Mouse (Mus musculus) forebrain, embryonic 13.5 days (tissue): ENCODE measurements at regions not wholly inside any gene's neighbourhood (a gene's known extent, or its start where the extent isn't known, plus 50 kb on each side); places are given as distances from the start of the nearest gene placed in this dataset.
A peak's percentile ranks its signal among the peaks of the same experiment; 100 is the strongest.

Experiments used
- ATAC-seq: fragments of 200-750 bp; cut with Nextera tagmentation; 2 replicates; pipeline ENCODE4 v1.8.0; 2017
- H3K27ac ChIP-seq: fragments of 300-500 bp; sonication (generic); 2 replicates; pipeline ENCODE4 v1.5.1; 2015; ENCODE audit warnings: inconsistent platforms, mild to moderate bottlenecking, moderate library complexity
- H3K27me3 ChIP-seq: fragments of 300-500 bp; sonication (generic); 2 replicates; pipeline ENCODE4 v1.6.1; 2015; ENCODE audit warnings: mild to moderate bottlenecking, inconsistent platforms
- H3K36me3 ChIP-seq: fragments of 300-500 bp; sonication (generic); 2 replicates; pipeline ENCODE4 v1.6.1; 2015; ENCODE audit warnings: mild to moderate bottlenecking, inconsistent platforms; ENCODE audit not compliant: poor library complexity, severe bottlenecking
- H3K4me1 ChIP-seq: fragments of 300-500 bp; sonication (generic); 2 replicates; pipeline ENCODE4 v1.6.1; 2015; ENCODE audit warnings: inconsistent platforms
- H3K4me2 ChIP-seq: fragments of 300-500 bp; sonication (generic); 2 replicates; pipeline ENCODE4 v1.6.1; 2015; ENCODE audit warnings: inconsistent platforms, mild to moderate bottlenecking, moderate library complexity
- H3K4me3 ChIP-seq: fragments of 300-500 bp; sonication (generic); 2 replicates; pipeline ENCODE4 v1.5.1; 2015; ENCODE audit warnings: mild to moderate bottlenecking, inconsistent platforms
- H3K9ac ChIP-seq: fragments of 300-500 bp; sonication (generic); 2 replicates; pipeline ENCODE4 v1.6.1; 2015; ENCODE audit warnings: mild to moderate bottlenecking, inconsistent platforms
- H3K9me3 ChIP-seq: fragments of 300-500 bp; sonication (generic); replicated peaks from 2 replicates; pipeline ENCODE4 v1.6.1; 2016; ENCODE audit warnings: inconsistent platforms
- WGBS: fragments of 180-500 bp; shearing (Covaris S2); methylation state at CpG from one replicate; pipeline ENCODE4 v1.1.7; 2015; 5-methylcytosine and 5-hydroxymethylcytosine counted together

- WGBS, result 89% methylated on average over 2 of the region's 2 CpGs
- H3K4me2 ChIP-seq, result no peak overlapping the region
- H3K27me3 ChIP-seq, result no peaks in the 10 kb centered on the region
- H3K9ac ChIP-seq, result no peak overlapping the region
- H3K36me3 ChIP-seq, result no peaks in the 10 kb centered on the region
- H3K27ac ChIP-seq, result no peak overlapping the region
- ATAC-seq, result no peak
- H3K4me3 ChIP-seq, result no peak overlapping the region
- H3K9me3 ChIP-seq, result no peaks in the 10 kb centered on the region
- no peaks in the 10 kb centered on the region for H3K4me1 ChIP-seq
Measured at GRCm38 (mm10) chr9:80961818-80962217, 496.5 kb upstream of the Impg1 start.

- H3K36me3 ChIP-seq, result no peaks in the 10 kb centered on the region
- peak; percentile 27; the same call in 1 of the 2 replicates for ATAC-seq
- H3K9ac ChIP-seq, result no peak overlapping the region
- H3K27me3 ChIP-seq, result no peaks in the 10 kb centered on the region
- no peak overlapping the region for H3K27ac ChIP-seq
- 72% methylated on average over 2 of the region's 2 CpGs for WGBS
- no peak overlapping the region for H3K4me3 ChIP-seq
- no peak overlapping the region for H3K4me2 ChIP-seq
- no peaks in the 10 kb centered on the region for H3K9me3 ChIP-seq
- H3K4me1 ChIP-seq, result no peaks in the 10 kb centered on the region
Measured at GRCm38 (mm10) chr9:80942991-80943390, 477.7 kb upstream of the Impg1 start.

- no peaks in the 10 kb centered on the region for H3K27me3 ChIP-seq
- no peak for ATAC-seq
- no peak overlapping the region for H3K4me3 ChIP-seq
- 46% methylated on average over 2 of the region's 2 CpGs for WGBS
- no peak overlapping the region for H3K27ac ChIP-seq
- no peaks in the 10 kb centered on the region for H3K36me3 ChIP-seq
- no peaks in the 10 kb centered on the region for H3K9me3 ChIP-seq
- no peak overlapping the region for H3K4me2 ChIP-seq
- no peaks in the 10 kb centered on the region for H3K4me1 ChIP-seq
- H3K9ac ChIP-seq, result no peak overlapping the region
Measured at GRCm38 (mm10) chr9:80941424-80941823, 476.1 kb upstream of the Impg1 start.

GRCm38 (mm10) chr9:80938238-80938637 lies 473.0 kb upstream of the Impg1 start:
- Histone ChIP-seq H3K4me2 (no peak overlapping the region), H3K27ac (no peak overlapping the region), H3K36me3 (no peaks in the 10 kb centered on the region), H3K4me1 (no peaks in the 10 kb centered on the region), H3K9ac (no peak overlapping the region), H3K27me3 (no peaks in the 10 kb centered on the region), H3K9me3 (no peaks in the 10 kb centered on the region), H3K4me3 (no peak overlapping the region)
- no peak for ATAC-seq

GRCm38 (mm10) chr9:80930628-80931027 lies 465.3 kb upstream of the Impg1 start:
- ATAC-seq, result no peak
- WGBS, result 83% methylated on average over 2 of the region's 2 CpGs
- Histone ChIP-seq H3K4me3 (no peak overlapping the region), H3K27ac (no peak overlapping the region), H3K36me3 (no peaks in the 10 kb centered on the region), H3K9ac (no peak overlapping the region), H3K27me3 (no peaks in the 10 kb centered on the region), H3K4me1 (no peaks in the 10 kb centered on the region), H3K4me2 (no peak overlapping the region), H3K9me3 (no peaks in the 10 kb centered on the region)

- ATAC-seq, result no peak
Measured at GRCm38 (mm10) chr9:80920304-80920703, 455.0 kb upstream of the Impg1 start.

GRCm38 (mm10) chr9:80913867-80914266 lies 448.6 kb upstream of the Impg1 start:
- H3K4me3 ChIP-seq, result no peak overlapping the region
- H3K27me3 ChIP-seq, result no peaks in the 10 kb centered on the region
- no peak overlapping the region for H3K4me2 ChIP-seq
- no peak for ATAC-seq
- no peaks in the 10 kb centered on the region for H3K9me3 ChIP-seq
- no peaks in the 10 kb centered on the region for H3K36me3 ChIP-seq
- H3K4me1 ChIP-seq, result no peaks in the 10 kb centered on the region
- no peak overlapping the region for H3K27ac ChIP-seq
- H3K9ac ChIP-seq, result no peak overlapping the region
- WGBS, result 75% methylated on average over 2 of the region's 2 CpGs

More at GRCm38 (mm10) chr9:80920304-80920703, 455.0 kb upstream of the Impg1 start:
- H3K9me3 ChIP-seq, result no peaks in the 10 kb centered on the region
- H3K4me3 ChIP-seq, result no peak overlapping the region
- no peak overlapping the region for H3K9ac ChIP-seq
- H3K36me3 ChIP-seq, result no peaks in the 10 kb centered on the region
- WGBS, result 90% methylated on average over 1 of the region's 1 CpGs
- no peak overlapping the region for H3K27ac ChIP-seq
- no peaks in the 10 kb centered on the region for H3K27me3 ChIP-seq
- H3K4me1 ChIP-seq, result no peaks in the 10 kb centered on the region
- no peak overlapping the region for H3K4me2 ChIP-seq

- H3K9me3 ChIP-seq, result no peaks in the 10 kb centered on the region
- no peak overlapping the region for H3K9ac ChIP-seq
- no peaks in the 10 kb centered on the region for H3K4me1 ChIP-seq
- H3K27ac ChIP-seq, result no peak overlapping the region
- H3K36me3 ChIP-seq, result no peaks in the 10 kb centered on the region
- H3K27me3 ChIP-seq, result no peaks in the 10 kb centered on the region
- no peak overlapping the region for H3K4me3 ChIP-seq
- no peak for ATAC-seq
- no peak overlapping the region for H3K4me2 ChIP-seq
Measured at GRCm38 (mm10) chr9:80912177-80912576, 446.9 kb upstream of the Impg1 start.

GRCm38 (mm10) chr9:80866807-80867206 lies 401.5 kb upstream of the Impg1 start:
- no peak overlapping the region for H3K4me2 ChIP-seq
- no peaks in the 10 kb centered on the region for H3K9me3 ChIP-seq
- no peaks in the 10 kb centered on the region for H3K27me3 ChIP-seq
- H3K9ac ChIP-seq, result no peak overlapping the region
- no peak overlapping the region for H3K4me3 ChIP-seq
- ATAC-seq, result no peak
- no peak overlapping the region for H3K27ac ChIP-seq
- WGBS, result 69% methylated on average over 4 of the region's 4 CpGs
- no peaks in the 10 kb centered on the region for H3K4me1 ChIP-seq
- no peaks in the 10 kb centered on the region for H3K36me3 ChIP-seq

- H3K27ac ChIP-seq, result no peak overlapping the region
- H3K9ac ChIP-seq, result no peak overlapping the region
- H3K9me3 ChIP-seq, result no peaks in the 10 kb centered on the region
- no peaks in the 10 kb centered on the region for H3K27me3 ChIP-seq
- no peak overlapping the region for H3K4me3 ChIP-seq
- 17% methylated on average over 2 of the region's 2 CpGs for WGBS
- peak; percentile 55; the same call in 1 of the 2 replicates for ATAC-seq
- H3K36me3 ChIP-seq, result no peaks in the 10 kb centered on the region
- no peaks in the 10 kb centered on the region for H3K4me1 ChIP-seq
- no peak overlapping the region for H3K4me2 ChIP-seq
Measured at GRCm38 (mm10) chr9:80858998-80859397, 393.7 kb upstream of the Impg1 start.

- Histone ChIP-seq H3K9ac (no peak overlapping the region), H3K9me3 (no peaks in the 10 kb centered on the region), H3K36me3 (no peaks in the 10 kb centered on the region), H3K27ac (no peak overlapping the region), H3K4me3 (no peak overlapping the region), H3K4me2 (no peak overlapping the region), H3K27me3 (no peaks in the 10 kb centered on the region), H3K4me1 (no peaks in the 10 kb centered on the region)
- ATAC-seq, result no peak
- WGBS, result 14% methylated on average over 3 of the region's 3 CpGs
Measured at GRCm38 (mm10) chr9:80848190-80848589, 382.9 kb upstream of the Impg1 start.

GRCm38 (mm10) chr9:80832808-80833207 lies 367.5 kb upstream of the Impg1 start:
- Histone ChIP-seq H3K4me1 (no peaks in the 10 kb centered on the region), H3K27ac (no peak overlapping the region), H3K9ac (no peak overlapping the region), H3K27me3 (no peaks in the 10 kb centered on the region), H3K4me3 (no peak overlapping the region), H3K4me2 (no peak overlapping the region), H3K36me3 (no peaks in the 10 kb centered on the region), H3K9me3 (no peaks in the 10 kb centered on the region)
- WGBS, result 67% methylated on average over 2 of the region's 2 CpGs
- no peak for ATAC-seq

GRCm38 (mm10) chr9:80825346-80825745 lies 360.1 kb upstream of the Impg1 start:
- H3K27me3 ChIP-seq, result no peaks in the 10 kb centered on the region
- H3K4me1 ChIP-seq, result no peaks in the 10 kb centered on the region
- no peak overlapping the region for H3K4me3 ChIP-seq
- 33% methylated on average over 1 of the region's 1 CpGs for WGBS
- ATAC-seq, result no peak
- no peak overlapping the region for H3K4me2 ChIP-seq
- no peaks in the 10 kb centered on the region for H3K36me3 ChIP-seq
- H3K9me3 ChIP-seq, result no peaks in the 10 kb centered on the region
- no peak overlapping the region for H3K27ac ChIP-seq
- no peak overlapping the region for H3K9ac ChIP-seq
